Mouse (Mus musculus) ES-E14 (cell line): ENCODE measurements around the gene P3h3. TPM values are rescaled to one million over a fixed set of nuclear protein-coding genes. Genes with fewer than 3 reads are reported as not detected.

ENCODE experiments used
- DNase-seq: peaks from one replicate; pipeline ENCODE4 v3.0.0-alpha.2; 2013; ENCODE audit warnings: low read depth, low spot score
- H3K27ac ChIP-seq: 2 replicates; pipeline ENCODE4 v1.5.1; 2012; ENCODE audit warnings: low read depth, mild to moderate bottlenecking, low read length, moderate library complexity, mixed read lengths; ENCODE audit not compliant: poor library complexity, insufficient read depth, severe bottlenecking
- H3K36me3 ChIP-seq: 2 replicates; pipeline ENCODE4 v1.6.1; 2012; ENCODE audit warnings: mild to moderate bottlenecking, low read length, moderate library complexity, mixed read lengths; ENCODE audit not compliant: control insufficient read depth, poor library complexity, insufficient read depth, severe bottlenecking
- H3K4me1 ChIP-seq, 2 experiments: fragments of 150-350 bp in 1 of 2; sonication (generic) in 1 of 2; 2 replicates each; pipeline ENCODE4 v1.6.1; 2012; ENCODE audit warnings: low read length in 2 of 2, mild to moderate bottlenecking in 1 of 2, mixed read lengths in 1 of 2; ENCODE audit not compliant: control insufficient read depth in 2 of 2, insufficient read depth in 2 of 2, poor library complexity in 1 of 2
- H3K4me3 ChIP-seq, 2 experiments: fragments of 150-350 bp in 1 of 2; sonication (generic) in 1 of 2; 2 replicates each; pipeline ENCODE4 v1.5.1; 2012; ENCODE audit warnings: low read length in 2 of 2, low read depth in 1 of 2, mild to moderate bottlenecking in 1 of 2, mixed read lengths in 1 of 2; ENCODE audit not compliant: insufficient read depth in 1 of 2, poor library complexity in 1 of 2, severe bottlenecking in 1 of 2
- H3K9ac ChIP-seq: 2 replicates; pipeline ENCODE4 v1.6.1; 2012; ENCODE audit warnings: low read depth, mild to moderate bottlenecking, low read length, mixed read lengths; ENCODE audit not compliant: poor library complexity, insufficient read depth, severe bottlenecking
- H3K9me3 ChIP-seq: fragments of 150-350 bp; sonication (generic); 2 replicates; pipeline ENCODE4 v1.6.1; 2012; ENCODE audit warnings: low read depth, mild to moderate bottlenecking, low read length; ENCODE audit not compliant: control insufficient read depth, insufficient read depth
- CHD2 ChIP-seq: IDR thresholded peaks from 2 replicates; pipeline ENCODE4 v1.6.1; 2014; ENCODE audit warnings: mild to moderate bottlenecking, low read depth, low read length, inconsistent platforms
- HCFC1 ChIP-seq: IDR thresholded peaks from 2 replicates; pipeline ENCODE4 v1.6.1; 2012; ENCODE audit warnings: low read length, inconsistent platforms, borderline replicate concordance; ENCODE audit not compliant: insufficient read depth
- MAFK ChIP-seq: IDR thresholded peaks from 2 replicates; pipeline ENCODE4 v1.6.1; 2014; ENCODE audit warnings: mild to moderate bottlenecking, low read depth, low read length, inconsistent platforms; ENCODE audit not compliant: insufficient read depth
- ZC3H11A ChIP-seq: IDR thresholded peaks from 2 replicates; pipeline ENCODE4 v1.6.1; 2012; ENCODE audit warnings: low read depth, mild to moderate bottlenecking, inconsistent platforms, low read length, borderline replicate concordance
- ZNF384 ChIP-seq: IDR thresholded peaks from 2 replicates; pipeline ENCODE4 v1.6.1; 2012; ENCODE audit warnings: low read depth, low read length, inconsistent platforms
- in situ Hi-C, 2 experiments: fragments of 600-800 bp; cut with MboI; formaldehyde crosslinking; loops; one replicate each; pipeline ENCODE4 v1.15.1; 2025; ENCODE audit warnings: low sequenced_read_pairs in 2 of 2, inconsistent platforms in 1 of 2; ENCODE audit not compliant: unreplicated experiment in 2 of 2
- total RNA-seq: library from RNA; depleted of rRNA; stranded (reverse); fragments of 300-350 nt; gene quantifications from 2 replicates; pipeline ENCODE4 v1.2.3, GENCODE M21; 2012; rRNA removed

The P3h3 gene
- 10.1 and 15.6 TPM in 2 replicates for total RNA-seq

GRCm38 (mm10) chr6:124856916-124857839 lies at the start of gene P3h3:
TSS of gene P3h3 (minus strand) at chr6:124857752.
- DNase-seq = peak; percentile 75
- peak within 1 kb of the TSS; percentile 87 for H3K9ac ChIP-seq
- H3K9me3 ChIP-seq = no peaks in the 10 kb centered on the region
- no peaks in the 10 kb centered on the region; the same call in 1 of the 2 replicates for H3K36me3 ChIP-seq
- H3K4me3 ChIP-seq = peak within 1 kb of the TSS; percentile 79 to 81
- H3K27ac ChIP-seq = no peak within 1 kb of the TSS
- TF ChIP-seq CHD2 (no peak), HCFC1 (peak; percentile 17; the same call in 1 of the 2 replicates)
- in situ Hi-C loops = no loop called here
- H3K4me1 ChIP-seq = peaks cover 7 to 37% of the 10 kb centered on the region in 2 experiments; a peak in 3 of 4 replicates

GRCm38 (mm10) chr6:124904991-124905860 lies 47.7 kb upstream of the P3h3 start:
- H3K4me3 ChIP-seq = peak overlapping the region; percentile 53 to 63
- no peak for DNase-seq
- H3K27ac ChIP-seq = peak overlapping the region; percentile 89
- peak overlapping the region; percentile 75; the same call in 1 of the 2 replicates for H3K9ac ChIP-seq
- no peaks in the 10 kb centered on the region for H3K9me3 ChIP-seq
- no peaks in the 10 kb centered on the region for H3K36me3 ChIP-seq
- TF ChIP-seq MAFK (no peak), ZC3H11A (no peak), HCFC1 (no peak), ZNF384 (no peak), CHD2 (no peak)
- peaks cover 1 to 25% of the 10 kb centered on the region in 2 experiments; a peak in 2 of 4 replicates for H3K4me1 ChIP-seq
- in situ Hi-C loops = no loop called here

- Histone ChIP-seq H3K4me3 (peak overlapping the region; percentile 53 to 66), H3K9ac (peak overlapping the region; percentile 75), H3K27ac (peak overlapping the region; percentile 89), H3K4me1 (peaks cover 1 to 27% of the 10 kb centered on the region in 2 experiments; a peak in 2 of 4 replicates), H3K36me3 (no peaks in the 10 kb centered on the region), H3K9me3 (no peaks in the 10 kb centered on the region)
- in situ Hi-C loops = no loop called here
- TF ChIP-seq CHD2 (no peak), MAFK (0 out of 2 replicates have a peak, but pooled peaks have one; percentile 1), ZNF384 (no peak)
- peak; percentile 72 for DNase-seq
Measured at GRCm38 (mm10) chr6:124904161-124904981, 46.8 kb upstream of the P3h3 start.

- Histone ChIP-seq H3K4me1 (peaks cover 1 to 25% of the 10 kb centered on the region in 2 experiments; a peak in 2 of 4 replicates), H3K9ac (peak overlapping the region; percentile 48)
Measured at GRCm38 (mm10) chr6:124903580-124904151, 46.1 kb upstream of the P3h3 start.

More at GRCm38 (mm10) chr6:124903580-124904151, 46.1 kb upstream of the P3h3 start:
- Histone ChIP-seq H3K27ac (peak overlapping the region; percentile 86), H3K36me3 (no peaks in the 10 kb centered on the region), H3K4me3 (peak overlapping the region; percentile 49 to 66), H3K9me3 (no peaks in the 10 kb centered on the region)
- in situ Hi-C loops = no loop called here
- DNase-seq = peak; percentile 92
- no peak for TF ChIP-seq ZNF384
- TF ChIP-seq HCFC1 = peak; percentile 55; the same call in 1 of the 2 replicates
- 0 out of 2 replicates have a peak, but pooled peaks have one; percentile 6 for TF ChIP-seq MAFK
- TF ChIP-seq ZC3H11A = no peak
- TF ChIP-seq CHD2 = 0 out of 2 replicates have a peak, but pooled peaks have one; percentile 51
